Mouse (Mus musculus): ENCODE data around the gene Bicdl2.
A peak's percentile ranks its signal among the peaks of the same experiment; 100 is the strongest.

The Bicdl2 gene

GRCm38 (mm10) chr17:23674271-23674952, 14.1 kb downstream of the Bicdl2 start:
- no peak for DNase-seq (ENCODE audit: low read depth)

- DNase-seq (ENCODE audit: low read depth): peak; percentile 19
Measured at GRCm38 (mm10) chr17:23675127-23675526, 14.8 kb downstream of the Bicdl2 start.

GRCm38 (mm10) chr17:23675564-23676281, 15.4 kb downstream of the Bicdl2 start:
- DNase-seq (ENCODE audit: low read depth): peak; percentile 89

- DNase-seq (ENCODE audit: low read depth): peak; percentile 81
Measured at GRCm38 (mm10) chr17:23676473-23677031, 16.2 kb downstream of the Bicdl2 start.

- DNase-seq (ENCODE audit: low read depth): peak; percentile 93
Measured at GRCm38 (mm10) chr17:23677236-23677679, 17.0 kb downstream of the Bicdl2 start, which contains the start of gene Tnfrsf12a. Gene Tnfrsf12a (minus strand): TSS chr17:23677468.

- DNase-seq (ENCODE audit: low read depth): no peak
Measured at GRCm38 (mm10) chr17:23679127-23679835, 19.0 kb downstream of the Bicdl2 start, which contains the start of gene Cldn6. Gene Cldn6 (plus strand): TSS chr17:23679249.

- DNase-seq (ENCODE audit: low read depth): peak; percentile 57
Measured at GRCm38 (mm10) chr17:23680336-23680735, 20.0 kb downstream of the Bicdl2 start.

GRCm38 (mm10) chr17:23681086-23681485, 20.8 kb downstream of the Bicdl2 start:
- peak; percentile 63 for DNase-seq (ENCODE audit: low read depth)

GRCm38 (mm10) chr17:23682092-23682491, 21.8 kb downstream of the Bicdl2 start:
- no peak for DNase-seq (ENCODE audit: low read depth)

- no peak for DNase-seq (ENCODE audit: low read depth)
Measured at GRCm38 (mm10) chr17:23682530-23682929, 22.2 kb downstream of the Bicdl2 start.

- no peak for DNase-seq (ENCODE audit: low read depth)
Measured at GRCm38 (mm10) chr17:23683226-23683625, 22.9 kb downstream of the Bicdl2 start.

GRCm38 (mm10) chr17:23683856-23684672, 23.8 kb downstream of the Bicdl2 start, which contains the start of gene Cldn9:
Gene Cldn9 (minus strand): TSS chr17:23684026.
- no peak for DNase-seq (ENCODE audit: low read depth)

GRCm38 (mm10) chr17:23694491-23694890, 34.2 kb downstream of the Bicdl2 start:
- no peak for DNase-seq (ENCODE audit: low read depth)

- no peak for DNase-seq (ENCODE audit: low read depth)
Measured at GRCm38 (mm10) chr17:23695801-23696200, 35.5 kb downstream of the Bicdl2 start.

GRCm38 (mm10) chr17:23699131-23700077, 39.1 kb downstream of the Bicdl2 start:
- DNase-seq (ENCODE audit: low read depth): no peak

- DNase-seq (ENCODE audit: low read depth): peak; percentile 86
Measured at GRCm38 (mm10) chr17:23700079-23700478, 39.8 kb downstream of the Bicdl2 start.

GRCm38 (mm10) chr17:23703301-23703700, 43.0 kb downstream of the Bicdl2 start:
- no peak for DNase-seq (ENCODE audit: low read depth)

GRCm38 (mm10) chr17:23704741-23705140, 44.4 kb downstream of the Bicdl2 start:
- DNase-seq (ENCODE audit: low read depth): no peak

GRCm38 (mm10) chr17:23705525-23706104, 45.3 kb downstream of the Bicdl2 start:
- no peak for DNase-seq (ENCODE audit: low read depth)

GRCm38 (mm10) chr17:23706212-23706611, 45.9 kb downstream of the Bicdl2 start:
- DNase-seq (ENCODE audit: low read depth): peak; percentile 75
